Mouse (Mus musculus) CD8-positive naive resting alpha-beta T cell, adult 2 months (primary cell): ENCODE data around the gene Zfp61.

ENCODE experiments used
- DNase-seq, 2 experiments: peaks; one replicate each; pipeline ENCODE4 v3.0.0; 2022; ENCODE audit warnings: low read depth in 2 of 2, low spot score in 2 of 2

The Zfp61 gene

DNA sequence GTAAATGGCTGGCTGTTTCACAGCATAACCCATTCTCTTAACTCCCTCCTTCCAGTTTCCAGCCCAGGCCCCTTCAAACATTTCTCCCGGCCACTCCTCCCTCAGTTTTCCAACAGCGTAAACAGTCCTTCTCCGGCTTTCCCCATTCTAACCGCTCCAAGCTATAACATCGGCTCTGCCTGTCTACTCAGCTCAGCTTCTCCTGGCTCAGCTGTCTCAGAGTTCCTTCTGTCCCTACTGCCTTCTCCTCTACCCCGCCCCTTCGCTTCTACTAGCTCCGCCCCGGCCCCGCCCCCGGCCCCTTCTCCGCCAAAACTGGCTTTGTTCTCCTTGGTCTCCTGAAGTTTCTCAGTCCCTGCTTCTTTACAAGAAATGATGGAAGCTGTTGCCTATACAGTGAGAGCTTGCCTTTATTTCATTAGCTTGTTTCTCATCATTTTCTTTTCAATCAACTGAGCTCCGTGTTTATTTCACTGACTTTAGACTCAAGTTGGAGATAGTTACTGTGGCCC is at the start of gene Zfp61:
TSS of gene Zfp61 (minus strand) at position 462 of the 512 bp plus-strand sequence.
- DNase-seq = no peak

- DNase-seq = no peak
These were observed 47.9 kb upstream of the Zfp61 start, which contains the start of gene Lypd5 for GRCm38 (mm10) chr7:24348896-24349295. TSS of gene Lypd5 (plus strand) at chr7:24349196.

DNA sequence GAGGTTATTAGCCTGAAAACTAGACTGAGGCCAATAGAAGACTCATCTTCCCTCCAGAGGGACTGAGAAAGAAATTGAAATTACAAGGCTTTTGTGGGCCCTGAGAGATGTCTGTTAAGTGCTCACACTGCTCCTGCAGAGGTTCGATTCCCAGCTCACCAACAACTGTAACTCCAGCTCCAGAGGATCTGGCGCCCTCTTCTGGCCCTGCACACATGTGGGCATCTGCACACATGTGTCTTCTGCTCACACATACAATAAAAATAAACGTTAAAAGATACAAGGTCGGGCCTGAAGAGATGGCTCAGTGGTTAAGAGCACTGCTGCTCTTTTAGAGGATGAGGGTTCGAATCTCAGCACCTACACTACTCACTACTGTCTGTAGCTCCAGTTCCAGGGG is 45.4 kb upstream of the Zfp61 start:
- no peak for DNase-seq

- no peak for DNase-seq
These were observed 42.8 kb upstream of the Zfp61 start for GRCm38 (mm10) chr7:24343701-24344272.

DNA sequence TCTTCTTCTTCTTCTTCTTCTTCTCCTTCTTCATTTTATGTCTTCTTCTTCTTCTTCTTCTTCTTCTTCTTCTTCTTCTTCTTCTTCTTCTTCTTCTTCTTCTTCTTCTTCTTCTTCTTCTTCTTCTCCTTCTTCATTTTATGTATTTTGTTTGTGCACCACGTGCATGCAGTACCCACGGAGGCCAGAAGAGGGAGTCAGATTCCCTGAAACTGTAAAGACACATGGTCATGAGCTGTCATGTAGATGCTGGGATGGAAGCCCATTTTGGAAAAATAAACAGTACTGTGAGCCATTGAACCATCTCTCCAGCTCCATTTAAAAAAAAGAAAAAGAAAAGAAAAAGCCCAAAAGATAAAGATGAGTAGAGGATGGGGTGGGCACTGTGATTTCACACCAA is 37.2 kb upstream of the Zfp61 start:
- DNase-seq = no peak

GRCm38 (mm10) chr7:24335699-24336309 is 34.8 kb upstream of the Zfp61 start:
- DNase-seq = peak; percentile 53 to 72

- DNase-seq = no peak
These were observed 32.4 kb upstream of the Zfp61 start, which contains the start of gene Tescl for GRCm38 (mm10) chr7:24333304-24333986. TSS of gene Tescl (minus strand) at chr7:24333936.

GRCm38 (mm10) chr7:24327281-24327975 is 26.4 kb upstream of the Zfp61 start:
- no peak for DNase-seq

DNA sequence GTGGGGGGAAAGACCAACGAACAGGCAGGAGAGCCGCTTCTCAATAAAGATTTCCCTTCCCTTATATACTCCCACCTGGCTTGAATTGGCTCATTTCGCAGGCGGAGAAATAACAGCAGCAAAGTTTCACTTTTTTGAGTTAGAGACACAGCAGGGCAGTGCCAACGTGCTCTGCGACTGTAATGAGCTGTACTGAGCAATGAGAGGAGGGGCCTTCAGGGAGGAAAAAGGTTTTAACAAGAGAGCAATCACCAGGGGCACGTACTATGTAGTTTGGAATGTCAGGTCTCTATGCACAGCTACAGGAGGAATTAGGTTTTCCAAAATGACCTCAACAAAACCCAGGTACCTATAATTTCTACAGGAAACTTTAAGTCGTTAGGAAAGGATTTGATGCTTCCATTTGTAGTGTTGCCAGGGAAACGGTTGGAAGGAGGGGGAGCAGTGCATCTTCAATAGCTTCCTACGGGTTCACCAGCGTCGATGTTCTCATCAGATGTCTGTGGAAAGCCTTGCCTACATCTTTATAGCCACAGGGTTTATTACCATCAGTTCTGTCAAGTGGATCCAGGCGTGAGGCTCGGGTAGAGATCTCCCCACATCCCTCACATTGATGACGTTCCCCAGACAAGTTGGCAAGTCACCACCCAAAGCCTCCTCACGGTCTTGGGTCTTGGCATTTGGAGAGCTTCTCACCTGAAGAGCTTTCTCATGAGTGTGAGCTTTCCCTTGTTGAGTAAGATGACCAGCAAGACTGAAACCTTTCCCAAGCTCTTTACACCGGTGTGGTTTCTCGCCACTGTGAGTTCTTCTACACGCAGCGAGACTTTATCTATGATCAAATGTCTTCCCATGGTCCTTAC is 25.5 kb upstream of the Zfp61 start:
- DNase-seq = no peak

DNA sequence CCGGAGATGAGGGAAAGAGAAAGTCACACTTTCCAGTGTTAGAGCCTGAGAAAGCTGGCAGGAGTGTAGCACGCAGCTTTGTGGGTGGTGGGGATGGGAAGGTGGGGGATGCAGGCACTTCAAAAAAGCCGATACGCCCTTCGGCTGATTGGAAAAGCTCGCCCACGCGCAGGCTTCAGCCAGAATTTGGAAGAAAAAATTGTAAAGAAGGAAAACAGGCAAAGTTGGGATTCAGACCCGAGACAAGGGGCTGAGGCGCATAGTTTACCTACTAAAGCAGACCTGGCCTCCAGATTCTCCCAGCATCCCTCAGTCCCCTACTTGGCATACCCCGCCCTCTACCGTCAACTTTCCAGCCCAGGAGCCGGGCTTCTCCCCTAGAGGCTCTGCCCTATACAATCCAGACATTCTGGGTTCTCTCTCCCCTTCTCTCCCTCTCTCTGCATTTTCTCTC is 24.7 kb upstream of the Zfp61 start:
- no peak for DNase-seq

DNA sequence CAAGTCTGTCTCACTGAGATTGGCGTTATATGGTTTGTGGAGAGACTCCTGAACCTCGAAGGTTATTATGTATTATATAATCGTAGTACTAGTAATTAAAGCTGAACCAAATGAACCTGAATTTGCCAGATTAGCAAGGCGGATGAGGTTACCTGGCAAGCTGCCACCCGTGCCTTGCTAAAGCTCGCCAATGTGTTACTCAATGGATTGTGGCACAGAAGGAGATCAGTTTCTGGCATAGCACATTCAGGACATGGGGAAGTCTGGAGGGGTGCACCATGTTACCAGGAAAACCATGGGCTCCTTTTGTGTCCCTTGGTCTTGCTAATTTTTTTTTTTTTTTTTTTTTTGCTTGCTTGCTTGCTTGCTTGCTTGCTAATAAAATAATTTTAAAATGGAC is 24.2 kb upstream of the Zfp61 start:
- DNase-seq = no peak

GRCm38 (mm10) chr7:24322593-24322992 is 21.6 kb upstream of the Zfp61 start:
- no peak for DNase-seq

GRCm38 (mm10) chr7:24318942-24319341 is 17.9 kb upstream of the Zfp61 start:
- no peak for DNase-seq

- DNase-seq = peak; percentile 79 to 86
These were observed 15.6 kb upstream of the Zfp61 start, which contains the start of gene Zfp94 for GRCm38 (mm10) chr7:24316567-24317092. TSS of gene Zfp94 (minus strand) at chr7:24316666.

DNA sequence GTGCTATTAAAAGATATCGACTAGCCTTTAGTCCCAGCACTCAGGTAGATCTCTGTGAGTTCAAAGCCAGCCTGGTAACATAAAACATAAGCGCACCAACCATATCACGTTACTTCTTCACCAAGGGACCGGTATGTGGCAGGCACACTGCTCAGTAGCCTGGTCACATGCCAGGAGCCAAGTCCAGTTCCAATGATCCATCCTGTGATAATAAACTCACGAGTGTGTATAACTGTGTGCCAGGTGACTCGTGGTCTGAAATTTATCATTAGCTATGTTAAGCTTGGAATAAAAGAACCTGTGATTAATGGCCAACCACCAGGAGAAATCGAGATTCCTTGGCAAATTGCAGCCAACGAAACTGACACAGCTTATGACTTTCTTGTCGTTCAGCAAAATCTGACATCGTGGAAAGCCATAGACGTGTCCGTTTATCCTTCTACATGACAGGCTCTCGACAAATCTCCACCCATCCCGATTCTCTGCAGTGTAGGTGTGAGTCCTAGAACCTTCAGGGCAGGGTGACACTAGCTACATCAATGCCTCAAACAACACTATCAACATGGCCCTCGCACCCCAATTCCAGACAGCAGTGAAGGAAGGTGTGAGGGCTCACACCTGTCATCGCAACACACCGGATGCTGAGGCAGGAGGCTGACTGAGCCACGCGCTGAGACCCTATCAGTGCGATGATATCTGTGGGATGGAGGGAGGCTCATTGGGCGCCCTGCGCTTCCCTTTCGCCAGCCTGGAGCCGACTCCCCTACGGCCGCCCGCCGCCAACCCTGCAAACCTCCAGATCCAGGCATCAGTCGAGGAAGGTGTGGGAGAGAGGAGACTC is 14.9 kb upstream of the Zfp61 start:
- DNase-seq = no peak

DNA sequence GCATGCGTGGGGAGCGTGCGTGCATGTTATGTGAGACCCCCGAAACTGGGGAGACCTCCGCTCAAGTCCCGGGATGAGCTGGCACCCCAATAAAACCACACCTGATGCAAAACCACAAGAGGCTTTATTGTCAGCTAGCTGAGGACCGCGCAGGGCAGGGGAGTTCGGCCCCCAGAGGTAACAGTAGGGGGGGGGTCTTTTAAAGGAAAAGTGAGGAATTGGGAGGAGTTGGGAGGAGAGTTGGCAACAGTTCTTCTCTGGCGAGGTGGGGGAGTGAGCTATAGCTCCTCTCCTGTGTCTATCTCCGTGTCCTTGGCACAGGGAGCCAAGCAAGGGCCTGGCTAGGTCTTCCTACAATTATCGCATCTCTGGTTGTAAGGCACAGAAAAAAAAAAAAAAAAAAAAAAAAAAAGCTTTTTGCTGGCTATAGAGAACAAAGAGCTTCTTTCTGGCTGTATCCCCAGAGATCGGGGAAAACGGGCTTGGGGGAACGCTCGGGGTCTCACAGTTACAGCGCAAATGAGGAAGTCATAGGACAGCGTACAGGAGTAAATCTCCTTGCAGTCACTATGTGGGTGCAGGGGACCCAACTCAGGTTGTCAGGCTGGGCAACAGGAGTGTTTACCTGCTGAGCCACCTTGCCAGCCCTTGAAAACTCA is 1.1 kb downstream of the Zfp61 start:
- DNase-seq = no peak

DNA sequence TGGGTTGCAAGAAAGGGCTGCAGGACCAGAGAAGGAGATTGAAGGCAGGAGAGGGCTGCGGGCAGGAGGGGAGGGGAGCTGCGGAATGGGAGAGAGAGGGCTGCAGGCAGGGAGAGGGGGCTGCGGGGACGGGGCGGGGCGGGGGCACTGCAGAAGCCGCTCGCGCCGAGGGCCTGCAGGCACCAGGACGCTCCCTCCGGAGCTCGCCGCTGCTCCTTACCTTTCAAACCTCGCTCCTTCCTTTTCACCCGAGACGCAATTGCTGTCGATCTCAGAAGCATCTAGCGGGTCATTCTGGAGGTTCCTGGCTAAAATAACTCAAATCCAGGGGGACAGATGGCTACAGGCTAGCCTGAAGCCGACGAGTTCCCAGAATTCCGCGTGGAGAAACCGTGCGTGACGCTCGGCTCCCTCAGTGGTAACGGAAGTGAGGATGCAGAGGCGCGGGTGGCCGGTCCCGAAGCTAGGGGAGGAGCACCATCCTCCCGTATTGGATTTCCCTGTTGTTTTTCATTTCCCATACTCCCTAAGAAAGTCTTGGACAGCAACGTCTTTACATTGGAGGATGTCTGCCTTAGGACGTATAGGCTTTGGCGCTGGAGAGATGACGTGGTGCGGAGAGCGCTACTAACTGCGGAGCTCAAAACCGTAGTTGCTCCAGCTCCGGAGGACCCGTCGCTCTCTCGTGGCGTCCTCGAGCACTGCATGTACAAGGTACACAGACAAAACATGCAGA is 1.9 kb downstream of the Zfp61 start:
- DNase-seq = peak; percentile 52 to 67

- no peak for DNase-seq
These were observed 2.4 kb downstream of the Zfp61 start for GRCm38 (mm10) chr7:24298635-24298972.
